Mouse (Mus musculus): ENCODE measurements at regions not wholly inside any gene's neighbourhood (a gene's known extent, or its start where the extent isn't known, plus 50 kb on each side); places are given as distances from the start of the nearest gene placed in this dataset.

DNA sequence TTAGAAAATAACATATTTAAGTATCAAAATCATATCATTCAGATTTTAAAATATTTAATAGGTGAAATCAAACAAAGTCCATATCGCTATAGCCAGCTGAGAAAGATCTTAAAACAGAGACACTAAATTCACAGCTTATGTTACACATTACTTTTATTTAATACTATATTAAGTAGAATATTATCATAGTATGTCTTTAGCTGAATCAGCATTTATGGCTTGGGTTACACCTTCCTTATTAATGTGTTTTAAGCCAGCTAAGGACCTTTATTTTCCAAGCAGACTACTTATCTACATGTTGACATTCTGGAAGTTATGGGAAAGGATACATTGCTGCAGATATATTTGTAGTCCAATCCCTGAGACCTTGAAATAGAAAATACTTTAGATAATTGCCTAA is 684.9 kb upstream of the Adgrl4 start:
- H3K4me2 ChIP-seq (replicated peaks; ENCODE audit: low read depth): no peak overlapping the region
- no peaks in the 10 kb centered on the region for H3K9me3 ChIP-seq (ENCODE audit: control insufficient read depth)
- no peak for TF ChIP-seq CTCF (IDR thresholded peaks at IDR 0.05; ENCODE audit: low read depth)
- 92% methylated on average over 1 of the region's 1 CpGs for WGBS
- H3K36me3 ChIP-seq (ENCODE audit: control insufficient read depth, insufficient read depth): no peaks in the 10 kb centered on the region
- no peaks in the 10 kb centered on the region for H3K4me1 ChIP-seq (replicated peaks; ENCODE audit: control insufficient read depth, insufficient read depth, low read length)
- H3K4me3 ChIP-seq (ENCODE audit: low read depth, low read length): no peak overlapping the region
- H3K27ac ChIP-seq (ENCODE audit: low read depth, low read length): no peak overlapping the region
- H3K9ac ChIP-seq (ENCODE audit: low read depth, low read length): no peak overlapping the region
- no peaks in the 10 kb centered on the region for H3K27me3 ChIP-seq (replicated peaks; ENCODE audit: control insufficient read depth, insufficient read depth, low read length)
- ATAC-seq: no peak

DNA sequence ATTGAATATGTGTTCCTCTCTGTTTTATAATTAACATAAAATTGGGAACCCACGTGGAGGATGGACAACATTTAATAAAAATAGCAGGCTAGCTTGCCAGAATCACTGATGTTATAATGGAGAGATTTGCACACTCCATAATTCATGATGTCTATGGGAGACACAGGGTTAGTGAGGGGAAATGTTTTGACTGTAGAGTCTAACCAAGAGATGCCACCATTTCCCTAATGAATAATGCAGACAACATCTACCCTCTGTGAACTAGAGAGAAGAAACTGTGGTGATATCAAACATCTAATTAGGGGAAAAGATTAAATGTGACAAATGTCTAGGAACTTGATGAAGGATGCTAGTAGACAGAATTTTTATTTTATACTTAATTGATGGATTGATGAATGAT is 677.8 kb upstream of the Adgrl4 start:
- H3K9me3 ChIP-seq (ENCODE audit: control insufficient read depth): no peaks in the 10 kb centered on the region
- no peak overlapping the region for H3K9ac ChIP-seq (ENCODE audit: low read depth, low read length)
- no peak overlapping the region for H3K4me3 ChIP-seq (ENCODE audit: low read depth, low read length)
- no peak overlapping the region for H3K27ac ChIP-seq (ENCODE audit: low read depth, low read length)
- H3K36me3 ChIP-seq (ENCODE audit: control insufficient read depth, insufficient read depth): no peaks in the 10 kb centered on the region
- H3K4me2 ChIP-seq (replicated peaks; ENCODE audit: low read depth): no peak overlapping the region
- 66% methylated on average over 1 of the region's 1 CpGs for WGBS
- H3K4me1 ChIP-seq (replicated peaks; ENCODE audit: control insufficient read depth, insufficient read depth, low read length): no peaks in the 10 kb centered on the region
- no peaks in the 10 kb centered on the region for H3K27me3 ChIP-seq (replicated peaks; ENCODE audit: control insufficient read depth, insufficient read depth, low read length)
- no peak for ATAC-seq
- no peak for TF ChIP-seq CTCF (IDR thresholded peaks at IDR 0.05; ENCODE audit: low read depth)

DNA sequence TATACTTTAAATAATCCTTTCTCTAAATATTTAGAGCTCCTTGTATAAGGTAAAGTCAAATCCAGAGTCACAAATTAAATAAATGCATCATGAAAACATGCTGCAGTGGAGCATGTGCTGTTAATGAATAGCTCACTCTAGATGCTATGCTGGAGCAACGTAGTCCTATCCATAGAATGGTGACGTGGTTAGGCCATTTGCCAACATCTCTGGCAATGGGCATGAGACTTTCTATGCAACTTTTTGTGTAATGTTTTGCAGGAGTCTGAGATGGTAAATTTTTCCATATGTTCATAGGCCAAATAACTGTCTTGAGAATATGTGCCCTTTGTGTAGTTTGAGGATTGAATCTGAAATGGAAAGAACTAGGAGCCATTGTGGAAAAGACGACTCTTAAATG is 653.1 kb upstream of the Adgrl4 start:
- Histone ChIP-seq H3K4me3 (ENCODE audit: low read depth, low read length) (no peak overlapping the region), H3K36me3 (ENCODE audit: control insufficient read depth, insufficient read depth) (no peaks in the 10 kb centered on the region), H3K9ac (ENCODE audit: low read depth, low read length) (no peak overlapping the region), H3K27ac (ENCODE audit: low read depth, low read length) (no peak overlapping the region), H3K4me2 (replicated peaks; ENCODE audit: low read depth) (no peak overlapping the region), H3K9me3 (ENCODE audit: control insufficient read depth) (no peaks in the 10 kb centered on the region), H3K4me1 (replicated peaks; ENCODE audit: control insufficient read depth, insufficient read depth, low read length) (no peaks in the 10 kb centered on the region), H3K27me3 (replicated peaks; ENCODE audit: control insufficient read depth, insufficient read depth, low read length) (no peaks in the 10 kb centered on the region)
- 64% methylated on average over 3 of the region's 3 CpGs for WGBS
- TF ChIP-seq CTCF (IDR thresholded peaks at IDR 0.05; ENCODE audit: low read depth): no peak
- ATAC-seq: no peak

DNA sequence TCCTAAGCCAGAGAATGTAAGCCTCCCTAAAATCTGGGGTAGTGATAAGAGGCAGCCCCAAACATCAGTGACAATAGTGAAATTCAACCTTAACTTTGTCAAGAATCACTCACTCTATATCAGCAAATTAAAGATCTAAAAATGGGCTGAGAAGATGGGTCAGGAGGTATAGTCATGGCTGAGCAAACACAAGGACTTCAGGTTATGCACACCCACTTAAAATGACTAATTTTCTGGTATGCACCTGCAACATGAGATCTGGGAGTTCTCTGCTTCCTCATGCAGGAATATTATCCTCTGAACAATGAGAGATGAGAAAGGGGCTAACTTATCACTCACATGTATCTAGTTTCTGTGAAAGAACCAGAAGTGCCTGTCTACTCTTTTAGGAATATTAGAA is 619.9 kb upstream of the Adgrl4 start:
- TF ChIP-seq CTCF (IDR thresholded peaks at IDR 0.05; ENCODE audit: low read depth): no peak
- no peaks in the 10 kb centered on the region for H3K9me3 ChIP-seq (ENCODE audit: control insufficient read depth)
- H3K36me3 ChIP-seq (ENCODE audit: control insufficient read depth, insufficient read depth): no peaks in the 10 kb centered on the region
- no peak overlapping the region for H3K4me2 ChIP-seq (replicated peaks; ENCODE audit: low read depth)
- H3K9ac ChIP-seq (ENCODE audit: low read depth, low read length): no peak overlapping the region
- no peaks in the 10 kb centered on the region for H3K4me1 ChIP-seq (replicated peaks; ENCODE audit: control insufficient read depth, insufficient read depth, low read length)
- H3K27ac ChIP-seq (ENCODE audit: low read depth, low read length): no peak overlapping the region
- no peak overlapping the region for H3K4me3 ChIP-seq (ENCODE audit: low read depth, low read length)
- no peak for ATAC-seq
- no peaks in the 10 kb centered on the region for H3K27me3 ChIP-seq (replicated peaks; ENCODE audit: control insufficient read depth, insufficient read depth, low read length)

DNA sequence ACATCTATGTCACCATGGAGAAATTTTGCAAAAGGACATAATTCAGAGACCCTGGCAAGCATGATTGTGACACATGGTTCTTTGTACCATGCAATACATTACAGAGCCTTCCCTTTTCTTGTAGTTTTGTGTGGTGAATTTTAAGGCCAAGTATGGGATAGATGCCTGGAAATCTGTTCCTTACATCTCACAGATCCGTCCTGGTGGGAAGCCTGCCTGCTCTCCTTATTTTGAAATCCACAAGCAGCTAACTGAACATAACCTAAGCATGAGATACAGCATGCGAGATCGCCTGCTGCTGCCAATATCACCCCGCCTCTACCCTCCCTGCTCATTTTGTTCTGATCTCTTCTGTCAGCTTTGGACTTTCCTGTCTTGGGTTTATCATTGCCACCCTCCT is 618.3 kb upstream of the Adgrl4 start:
- H3K27me3 ChIP-seq (replicated peaks; ENCODE audit: control insufficient read depth, insufficient read depth, low read length): no peaks in the 10 kb centered on the region
- H3K4me2 ChIP-seq (replicated peaks; ENCODE audit: low read depth): no peak overlapping the region
- no peak overlapping the region for H3K9ac ChIP-seq (ENCODE audit: low read depth, low read length)
- WGBS: 84% methylated on average over 4 of the region's 4 CpGs
- no peak overlapping the region for H3K4me3 ChIP-seq (ENCODE audit: low read depth, low read length)
- TF ChIP-seq CTCF (IDR thresholded peaks at IDR 0.05; ENCODE audit: low read depth): no peak
- no peaks in the 10 kb centered on the region for H3K4me1 ChIP-seq (replicated peaks; ENCODE audit: control insufficient read depth, insufficient read depth, low read length)
- no peak overlapping the region for H3K27ac ChIP-seq (ENCODE audit: low read depth, low read length)
- H3K36me3 ChIP-seq (ENCODE audit: control insufficient read depth, insufficient read depth): no peaks in the 10 kb centered on the region
- no peak for ATAC-seq
- no peaks in the 10 kb centered on the region for H3K9me3 ChIP-seq (ENCODE audit: control insufficient read depth)

DNA sequence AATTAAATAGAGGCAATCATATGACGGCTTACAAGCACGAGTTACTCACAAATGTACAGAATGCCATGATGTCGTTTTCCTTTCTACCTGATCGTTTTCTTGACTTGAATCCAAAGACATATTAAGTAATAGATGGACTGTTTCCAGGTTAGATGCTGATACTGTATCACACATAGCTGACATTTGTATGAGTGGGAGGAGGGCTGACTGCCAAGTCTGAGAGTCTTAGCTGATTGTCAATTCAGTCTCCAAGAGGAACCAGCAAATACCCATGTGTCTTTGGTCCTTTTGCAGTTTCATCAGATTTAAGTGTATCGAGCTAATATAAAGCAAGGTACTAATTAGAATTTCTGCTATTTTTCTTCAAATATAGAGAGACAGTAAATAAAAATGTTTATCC is 617.6 kb upstream of the Adgrl4 start:
- no peak overlapping the region for H3K27ac ChIP-seq (ENCODE audit: low read depth, low read length)
- no peak for ATAC-seq
- no peaks in the 10 kb centered on the region for H3K27me3 ChIP-seq (replicated peaks; ENCODE audit: control insufficient read depth, insufficient read depth, low read length)
- no peak overlapping the region for H3K9ac ChIP-seq (ENCODE audit: low read depth, low read length)
- no peak overlapping the region for H3K4me2 ChIP-seq (replicated peaks; ENCODE audit: low read depth)
- H3K4me1 ChIP-seq (replicated peaks; ENCODE audit: control insufficient read depth, insufficient read depth, low read length): no peaks in the 10 kb centered on the region
- H3K36me3 ChIP-seq (ENCODE audit: control insufficient read depth, insufficient read depth): no peaks in the 10 kb centered on the region
- no peak overlapping the region for H3K4me3 ChIP-seq (ENCODE audit: low read depth, low read length)
- H3K9me3 ChIP-seq (ENCODE audit: control insufficient read depth): no peaks in the 10 kb centered on the region
- WGBS: 86% methylated on average over 5 of the region's 5 CpGs
- no peak for TF ChIP-seq CTCF (IDR thresholded peaks at IDR 0.05; ENCODE audit: low read depth)

DNA sequence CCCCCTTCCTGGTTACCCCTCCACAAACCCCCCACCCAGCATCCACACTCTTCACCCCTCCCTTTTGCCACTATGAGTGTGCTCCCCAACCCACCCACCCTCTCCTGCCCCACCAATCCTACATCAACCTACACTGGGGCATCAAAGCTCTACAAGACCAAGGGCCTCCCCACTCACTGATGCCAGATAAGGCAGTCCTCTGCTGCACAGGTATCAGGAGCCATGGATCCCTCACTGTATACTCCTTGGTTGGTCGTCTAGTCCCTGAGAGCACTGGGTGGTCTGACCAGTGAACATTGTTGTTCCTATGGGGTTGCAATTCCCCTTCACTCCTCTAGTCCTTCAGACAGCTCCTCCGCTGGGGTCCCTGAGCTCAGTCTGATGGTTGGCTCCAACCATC is 591.7 kb upstream of the Adgrl4 start:
- ATAC-seq: no peak
- no peaks in the 10 kb centered on the region for H3K9me3 ChIP-seq (ENCODE audit: control insufficient read depth)
- H3K4me3 ChIP-seq (ENCODE audit: low read depth, low read length): no peak overlapping the region
- H3K9ac ChIP-seq (ENCODE audit: low read depth, low read length): no peak overlapping the region
- H3K4me2 ChIP-seq (replicated peaks; ENCODE audit: low read depth): no peak overlapping the region
- no peak for TF ChIP-seq CTCF (IDR thresholded peaks at IDR 0.05; ENCODE audit: low read depth)
- H3K27ac ChIP-seq (ENCODE audit: low read depth, low read length): no peak overlapping the region
- WGBS: 96% methylated on average over 2 of the region's 2 CpGs
- no peaks in the 10 kb centered on the region for H3K4me1 ChIP-seq (replicated peaks; ENCODE audit: control insufficient read depth, insufficient read depth, low read length)
- H3K36me3 ChIP-seq (ENCODE audit: control insufficient read depth, insufficient read depth): no peaks in the 10 kb centered on the region
- no peaks in the 10 kb centered on the region for H3K27me3 ChIP-seq (replicated peaks; ENCODE audit: control insufficient read depth, insufficient read depth, low read length)
